Mouse (Mus musculus) layer of hippocampus, adult 8-10 months (tissue): ENCODE measurements around the gene Nr1h2. TPM values are rescaled to one million over a fixed set of nuclear protein-coding genes. Genes with fewer than 3 reads are reported as not detected.

ENCODE experiments used
- DNase-seq, 2 experiments: peaks; one replicate each; pipeline ENCODE4 v3.0.0; 2022; ENCODE audit warnings: low spot score in 2 of 2
- total RNA-seq, 4 experiments: library from RNA; stranded (reverse); gene quantifications; 2 replicates each; pipeline ENCODE4 v1.2.4; 2022

Gene Nr1h2
- total RNA-seq, 4 experiments from 2014 or later, result 57.2 to 67.9 (median 61.1) TPM

DNA sequence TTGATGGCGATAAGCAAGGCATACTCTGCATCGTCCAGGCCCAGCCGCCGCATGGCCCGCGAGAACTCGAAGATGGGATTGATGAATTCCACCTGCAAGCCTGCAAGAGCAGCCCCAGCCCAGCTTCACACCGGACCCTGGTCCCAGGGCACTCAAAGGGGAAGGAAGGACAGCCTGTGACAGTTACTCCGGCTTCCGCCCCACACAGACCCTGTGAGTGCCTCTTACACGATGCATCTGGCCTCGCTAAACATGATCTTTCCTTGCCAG is 3.4 kb downstream of the Nr1h2 start:
- no peak for DNase-seq

DNA sequence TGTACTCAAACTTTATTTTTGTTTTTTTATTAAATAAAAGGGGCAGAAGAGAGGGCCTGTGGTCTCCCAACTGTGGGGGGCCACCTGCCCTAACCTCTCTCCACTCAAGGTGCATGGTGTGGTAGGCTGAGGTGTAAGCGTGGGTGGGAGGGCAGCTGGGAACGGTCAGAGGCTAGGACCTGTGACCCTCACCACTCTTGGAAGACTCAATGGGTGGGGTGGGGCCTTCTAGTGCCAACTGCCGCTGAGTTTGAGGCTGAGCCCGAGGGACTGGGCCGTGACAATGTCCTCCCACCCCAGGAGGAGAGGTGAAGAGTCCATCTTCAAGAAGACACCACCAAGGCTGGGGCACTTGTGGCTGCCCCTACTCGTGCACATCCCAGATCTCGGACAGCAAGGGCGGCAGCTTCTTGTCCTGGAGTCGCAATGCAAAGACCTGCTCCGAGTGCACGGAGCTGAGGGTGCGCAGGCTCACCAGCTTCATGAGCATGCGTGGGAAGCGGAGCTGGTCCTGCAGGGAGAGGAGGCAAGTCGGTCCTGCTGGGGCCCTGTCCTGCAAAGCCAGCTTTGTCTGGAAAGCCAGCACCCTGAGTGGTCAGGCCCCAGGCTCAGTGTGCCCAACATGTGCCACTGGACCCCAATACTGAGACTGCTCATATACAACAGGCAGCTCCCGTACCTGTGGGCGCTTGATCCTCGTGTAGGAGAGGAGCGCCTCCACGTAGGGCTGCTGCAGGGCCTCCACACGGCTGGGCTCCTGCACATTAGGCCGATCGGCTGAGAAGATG is 3.9 kb downstream of the Nr1h2 start:
- DNase-seq, result no peak

DNA sequence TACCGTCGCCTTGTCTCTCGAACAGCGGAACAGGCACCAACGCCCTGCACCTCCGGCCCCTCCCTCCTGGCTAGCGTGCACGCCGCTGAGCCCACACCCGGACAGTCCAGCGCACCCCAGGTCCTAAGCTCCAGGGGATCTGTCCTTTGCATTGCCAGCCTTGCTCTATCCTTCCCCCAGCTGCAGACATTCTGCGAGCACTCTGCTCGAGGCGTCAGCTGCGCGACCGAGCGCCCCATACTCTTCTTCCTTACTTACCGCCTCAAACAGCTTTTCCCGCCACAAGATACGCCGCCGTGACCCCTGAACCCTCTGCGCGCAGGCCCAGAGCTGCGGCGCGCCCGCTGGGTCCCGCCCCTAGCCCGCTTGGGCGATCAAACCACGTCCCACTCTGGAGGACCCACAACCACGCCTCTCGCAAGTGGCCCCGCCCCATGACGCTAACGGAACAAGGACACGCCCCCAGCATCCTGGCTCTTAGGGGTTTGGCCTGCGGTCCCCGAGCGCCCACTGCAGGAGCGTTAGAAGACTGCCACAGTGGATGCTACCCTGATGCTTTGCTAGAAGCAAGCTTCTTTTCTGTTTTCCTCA is 5.2 kb downstream of the Nr1h2 start, which contains the start of gene Pold1:
Pold1 (minus strand) TSS at position 353 of the 591 bp plus-strand sequence.
- DNase-seq, result peak; percentile 99

DNA sequence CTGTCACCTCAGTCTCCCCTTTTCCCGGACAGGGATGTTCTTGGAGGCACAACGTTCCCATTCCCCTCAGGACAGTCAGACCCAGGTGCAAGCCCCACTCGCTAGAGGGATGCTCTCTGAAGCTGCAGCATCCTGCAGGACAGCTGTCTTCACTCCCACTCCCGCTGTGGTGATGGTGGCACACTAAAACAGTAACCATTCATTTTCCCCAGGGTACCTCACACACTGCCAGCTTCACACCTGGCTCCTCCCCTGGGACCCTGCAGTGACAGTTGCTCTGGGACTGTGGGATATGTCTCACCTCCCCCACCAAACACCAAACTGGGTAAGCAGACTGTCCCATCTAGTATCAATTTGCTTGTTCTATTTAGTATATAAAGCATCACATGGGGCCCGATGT is 6.0 kb downstream of the Nr1h2 start:
- DNase-seq, result no peak

DNA sequence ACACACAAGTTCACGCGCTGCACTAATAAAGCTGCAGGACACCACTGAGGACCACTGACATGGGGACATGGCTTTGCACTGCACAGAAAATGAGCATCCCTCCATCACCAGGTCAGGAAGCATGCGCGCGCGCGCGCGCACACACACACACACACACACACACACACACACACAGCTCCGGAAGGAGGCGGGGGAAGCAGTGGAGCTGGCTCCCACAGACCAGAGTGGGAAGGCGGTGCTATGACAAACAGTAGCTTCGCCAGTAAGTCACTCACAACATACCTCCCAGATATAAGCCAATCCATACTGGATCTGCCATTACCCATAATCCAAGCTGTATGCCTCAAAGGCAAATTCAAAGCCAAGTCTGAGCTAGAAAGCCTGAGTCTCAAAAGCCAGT is 6.7 kb downstream of the Nr1h2 start:
- DNase-seq, result no peak

DNA sequence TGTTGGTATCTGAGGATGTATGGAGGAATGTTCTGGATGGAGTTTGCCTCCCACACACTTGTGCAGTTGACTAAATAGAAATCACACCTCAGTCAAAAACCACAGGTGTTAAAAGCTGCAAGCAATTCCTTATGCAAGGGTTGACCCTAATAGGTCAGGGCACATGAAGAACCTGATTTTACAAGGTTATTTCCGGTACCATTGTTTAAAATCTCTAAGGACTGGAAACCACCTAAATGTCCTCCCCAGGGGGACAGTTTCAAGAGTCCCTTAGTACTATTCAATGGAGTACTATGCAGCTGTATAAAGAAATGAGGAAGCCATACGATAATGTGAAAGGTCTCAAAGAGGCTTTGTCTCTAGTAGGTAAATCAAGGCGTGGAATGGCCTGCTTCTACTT is 7.5 kb downstream of the Nr1h2 start:
- DNase-seq, result no peak

DNA sequence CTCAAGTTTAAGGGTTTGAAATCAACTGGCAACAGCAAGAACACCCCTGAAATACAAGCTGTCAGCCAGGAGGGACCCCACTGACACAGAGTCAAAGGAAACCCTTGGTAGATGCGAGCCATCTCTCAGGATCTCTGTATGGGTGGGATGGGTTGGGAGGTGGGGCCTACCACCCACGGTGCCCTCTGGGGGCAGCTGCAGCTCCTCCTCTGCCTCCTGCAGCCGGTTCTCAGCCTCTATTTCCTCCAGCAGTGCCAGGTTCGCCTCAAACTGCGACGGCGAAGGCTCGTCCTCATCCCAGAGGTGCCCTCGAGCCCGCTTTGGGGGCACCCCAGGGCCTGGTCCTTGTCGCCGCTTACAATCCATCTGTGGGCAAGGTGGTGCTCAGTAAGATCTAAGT is 10.7 kb downstream of the Nr1h2 start:
- DNase-seq, result no peak

DNA sequence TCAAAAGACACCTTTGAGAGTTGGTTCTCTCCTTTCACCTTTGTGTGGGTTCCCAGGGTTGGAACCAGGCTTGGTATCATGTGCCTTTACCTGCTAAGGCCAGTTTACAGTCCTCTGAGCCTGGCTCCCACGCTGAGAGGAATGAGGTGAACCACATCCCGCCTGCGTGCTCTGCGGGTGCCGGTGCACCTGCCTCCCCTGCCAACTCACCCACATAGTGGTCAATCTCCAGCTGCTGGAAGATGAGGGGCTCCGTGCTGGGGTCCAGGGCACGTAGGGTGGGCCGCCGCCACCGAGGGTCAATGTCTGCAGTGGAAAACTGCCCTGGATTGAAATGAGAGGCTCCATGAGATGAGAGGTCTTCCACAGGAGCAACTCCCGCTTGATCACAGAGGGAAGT is 11.2 kb downstream of the Nr1h2 start:
- DNase-seq, result no peak

DNA sequence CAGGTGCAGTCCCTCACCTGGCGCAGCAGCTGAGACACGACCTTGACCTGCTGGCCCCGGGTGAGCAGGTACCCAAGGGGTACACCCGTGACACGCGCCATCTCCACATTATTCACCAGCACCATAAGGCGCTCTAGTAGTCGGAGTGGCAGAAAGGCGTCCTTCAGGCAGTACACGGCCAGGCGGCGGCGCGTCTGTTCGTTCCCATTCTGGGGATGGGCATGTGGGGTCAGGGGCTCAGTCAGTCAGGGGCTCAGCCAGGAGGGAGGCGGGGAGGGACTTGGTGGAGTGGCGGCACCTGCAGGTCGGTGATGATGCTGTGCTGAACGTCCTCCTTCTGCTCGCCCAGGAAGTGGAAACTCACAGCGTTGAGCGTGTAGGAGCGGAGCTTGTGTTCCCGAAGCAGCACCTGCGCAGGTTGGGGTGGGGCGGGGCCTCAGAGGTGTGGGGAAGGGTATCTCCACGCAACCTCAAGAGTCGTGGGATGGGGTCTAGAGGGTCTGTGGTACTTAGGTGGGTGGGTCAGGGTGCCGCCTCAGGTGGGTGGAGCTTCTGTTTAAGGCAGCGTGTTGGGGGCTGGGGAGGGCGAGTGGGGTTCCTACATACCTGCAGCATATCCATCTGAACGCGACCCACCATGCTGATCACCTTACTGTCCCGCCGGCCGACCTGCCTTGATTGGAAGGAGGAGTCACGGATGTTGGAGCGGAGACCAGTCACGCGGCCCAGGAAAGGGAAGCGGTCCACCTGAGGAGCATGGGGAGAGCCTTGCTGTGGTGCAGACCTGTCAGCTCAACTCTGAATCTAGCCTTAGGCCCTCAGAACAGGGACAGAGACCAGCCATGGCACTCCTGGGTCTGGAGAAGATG is 14.8 kb downstream of the Nr1h2 start:
- DNase-seq, result no peak

DNA sequence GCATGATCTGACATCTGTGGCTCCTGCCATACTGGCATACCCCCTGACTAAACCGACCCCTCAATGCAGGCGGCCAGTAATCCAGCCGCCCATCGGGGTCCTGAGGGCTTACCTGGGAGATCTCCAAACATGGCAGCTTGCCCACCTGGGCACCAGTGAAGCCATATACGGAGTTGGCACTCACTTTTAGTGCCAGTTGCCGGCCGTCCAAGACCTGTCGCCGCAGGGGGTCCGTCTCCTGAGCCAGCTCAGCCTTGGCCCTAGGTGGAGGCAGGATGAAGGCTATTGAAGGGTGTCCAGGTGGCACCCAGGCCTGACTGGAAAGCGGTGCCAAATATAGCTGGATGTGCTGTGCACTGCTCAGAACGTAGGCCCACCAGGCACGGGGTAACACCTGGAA is 16.3 kb downstream of the Nr1h2 start:
- no peak for DNase-seq

DNA sequence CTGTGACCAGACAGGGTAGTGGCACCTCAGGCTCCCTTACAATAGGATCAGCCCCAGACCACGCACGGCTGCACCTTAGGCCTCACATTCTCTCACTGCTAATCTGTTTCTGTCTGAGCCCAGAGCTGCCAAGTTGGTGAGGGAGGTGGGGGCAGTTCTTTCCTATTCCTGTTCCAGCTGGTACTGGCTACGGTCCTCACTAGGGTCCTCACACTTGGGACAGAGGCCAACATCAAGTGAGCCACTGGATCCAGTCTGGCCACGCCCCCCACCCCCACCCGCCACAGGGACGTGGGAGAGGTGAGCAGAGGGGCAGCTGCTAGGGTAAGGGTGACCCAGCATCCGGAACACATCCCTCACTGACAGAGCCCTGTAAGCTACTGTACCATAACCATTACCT is 16.7 kb downstream of the Nr1h2 start:
- no peak for DNase-seq

DNA sequence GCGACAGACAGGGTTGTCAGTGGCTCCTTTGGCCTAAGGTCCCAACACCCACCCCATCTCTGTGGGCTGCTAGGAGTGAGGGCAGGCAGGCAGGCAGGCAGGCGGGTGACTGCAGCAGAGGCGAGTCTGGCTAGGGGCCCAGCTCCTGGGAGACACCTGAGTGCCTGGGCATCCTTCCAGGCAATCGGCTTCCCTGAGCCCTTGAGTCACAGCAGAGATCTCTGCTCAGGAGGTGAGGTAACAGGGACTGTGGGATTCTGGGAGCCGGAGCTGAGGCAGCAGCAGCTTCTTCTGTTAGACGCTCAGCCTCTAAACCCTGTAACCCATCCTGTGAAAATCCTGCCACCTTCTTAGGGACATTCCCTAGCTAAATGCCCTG is 17.2 kb downstream of the Nr1h2 start:
- peak in 1 of 2 experiments; percentile 48 for DNase-seq

DNA sequence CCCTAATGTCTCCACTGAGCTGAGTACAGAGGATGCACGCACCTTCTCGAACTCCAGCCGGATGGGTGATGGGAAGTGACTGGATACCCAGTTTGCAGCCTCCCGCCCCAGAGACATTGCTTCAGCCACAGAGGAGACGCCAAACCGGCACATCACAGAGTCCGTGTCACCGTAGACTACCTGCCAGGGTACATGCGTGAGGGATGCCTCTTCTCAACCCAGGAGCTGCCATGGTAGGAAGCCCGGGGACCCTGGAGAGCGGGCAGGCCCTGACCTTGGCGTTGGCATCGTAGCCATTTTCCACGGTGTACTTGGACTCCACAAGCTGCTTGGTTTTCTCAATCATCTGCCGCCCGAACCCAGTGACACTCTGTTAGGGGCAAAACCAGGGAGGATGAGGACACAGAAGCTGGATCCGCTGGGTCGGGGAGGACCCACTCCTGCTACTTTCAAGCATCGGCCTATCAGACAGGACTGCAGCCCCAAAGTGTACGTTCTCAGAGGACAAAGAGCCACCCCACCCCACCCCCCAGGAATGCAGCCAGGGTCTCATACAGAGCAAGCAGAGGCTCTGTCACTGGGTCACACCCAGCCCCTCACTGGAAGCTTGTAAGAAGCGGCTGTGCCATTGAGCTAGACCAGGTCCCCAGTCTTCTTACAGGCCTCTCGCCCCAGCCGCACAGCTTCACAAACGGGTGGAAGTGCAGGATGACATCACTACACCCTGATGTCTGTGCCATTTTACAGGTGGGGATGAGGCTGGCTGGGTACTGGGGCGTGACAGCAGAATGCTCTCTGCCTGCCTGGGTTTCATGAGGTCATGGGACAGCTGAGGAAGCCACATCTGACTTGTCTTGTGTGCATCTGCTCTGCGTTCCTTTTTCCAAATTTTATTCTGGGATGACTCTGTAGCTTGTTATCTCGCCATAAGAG is 17.8 kb downstream of the Nr1h2 start:
- no peak for DNase-seq

DNA sequence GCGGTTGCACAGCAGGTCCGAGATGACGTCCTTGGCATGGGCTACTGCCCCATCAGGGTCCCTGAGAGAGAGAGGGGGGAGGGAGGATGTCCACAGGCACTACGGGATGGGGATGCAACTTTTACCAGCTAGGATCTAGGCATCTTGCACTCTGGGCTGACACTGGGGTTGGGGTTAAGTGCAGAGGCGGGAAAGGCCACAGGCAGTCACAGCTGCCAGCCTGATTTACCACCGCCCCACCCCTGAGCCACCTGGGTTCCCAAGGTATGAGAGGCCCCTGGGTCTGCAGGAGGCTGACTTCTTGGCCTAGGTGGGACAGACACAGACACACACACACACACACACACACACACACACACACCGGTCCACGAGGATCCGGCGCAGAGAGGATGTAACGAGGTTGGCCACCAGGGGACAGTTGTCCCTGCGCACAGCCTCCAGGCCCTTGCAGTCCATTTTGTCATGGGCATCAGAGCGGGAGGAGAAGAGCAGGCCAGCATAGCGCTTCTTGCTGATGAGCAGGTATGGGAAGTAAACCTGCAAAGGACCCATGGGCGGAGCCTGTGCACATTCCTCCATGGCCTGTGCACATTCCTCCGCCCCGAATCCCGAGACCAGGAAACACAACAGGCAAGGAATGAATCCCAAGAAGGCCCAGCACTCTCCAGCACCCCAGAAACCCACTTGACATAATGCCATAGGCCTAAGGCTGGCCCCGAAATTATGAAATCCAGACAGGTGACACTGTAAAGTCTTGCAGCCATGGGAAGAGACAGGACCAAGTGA is 18.9 kb downstream of the Nr1h2 start:
- DNase-seq, result no peak

DNA sequence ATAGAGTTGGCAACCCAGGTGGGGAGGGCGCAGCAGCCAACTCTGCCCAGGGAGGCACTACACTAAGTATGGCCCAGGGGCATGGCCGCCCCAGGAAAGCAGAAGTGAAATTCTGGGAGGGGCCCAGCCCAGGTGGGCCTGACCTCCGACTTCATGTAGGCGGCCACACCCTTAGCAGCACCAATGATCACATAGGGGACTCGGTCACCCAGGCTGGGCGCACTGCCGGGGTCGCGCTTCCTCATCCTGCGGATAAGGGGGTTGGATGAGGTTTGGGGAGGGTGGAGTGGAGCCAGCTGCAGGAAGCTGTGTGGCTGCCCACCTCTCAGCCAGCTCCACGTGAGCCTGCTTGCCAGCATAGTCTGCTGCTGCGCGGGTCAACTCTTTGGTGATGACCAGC is 19.5 kb downstream of the Nr1h2 start:
- DNase-seq, result no peak

DNA sequence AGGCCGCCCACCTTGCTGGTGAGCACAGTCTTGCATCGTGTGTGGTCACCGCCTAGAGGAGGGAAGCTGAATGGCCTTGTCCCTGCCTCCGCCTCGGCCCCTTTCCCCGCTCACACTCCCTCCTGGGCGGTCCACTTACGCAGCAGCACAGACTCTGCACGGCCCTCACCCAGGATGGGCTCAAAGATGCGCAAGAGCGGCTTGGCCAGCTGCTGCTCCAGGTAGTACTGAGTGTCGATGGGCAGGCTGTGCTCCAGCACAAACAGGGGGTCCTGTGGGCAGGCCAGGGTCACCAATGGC is 20.1 kb downstream of the Nr1h2 start:
- DNase-seq, result no peak

DNA sequence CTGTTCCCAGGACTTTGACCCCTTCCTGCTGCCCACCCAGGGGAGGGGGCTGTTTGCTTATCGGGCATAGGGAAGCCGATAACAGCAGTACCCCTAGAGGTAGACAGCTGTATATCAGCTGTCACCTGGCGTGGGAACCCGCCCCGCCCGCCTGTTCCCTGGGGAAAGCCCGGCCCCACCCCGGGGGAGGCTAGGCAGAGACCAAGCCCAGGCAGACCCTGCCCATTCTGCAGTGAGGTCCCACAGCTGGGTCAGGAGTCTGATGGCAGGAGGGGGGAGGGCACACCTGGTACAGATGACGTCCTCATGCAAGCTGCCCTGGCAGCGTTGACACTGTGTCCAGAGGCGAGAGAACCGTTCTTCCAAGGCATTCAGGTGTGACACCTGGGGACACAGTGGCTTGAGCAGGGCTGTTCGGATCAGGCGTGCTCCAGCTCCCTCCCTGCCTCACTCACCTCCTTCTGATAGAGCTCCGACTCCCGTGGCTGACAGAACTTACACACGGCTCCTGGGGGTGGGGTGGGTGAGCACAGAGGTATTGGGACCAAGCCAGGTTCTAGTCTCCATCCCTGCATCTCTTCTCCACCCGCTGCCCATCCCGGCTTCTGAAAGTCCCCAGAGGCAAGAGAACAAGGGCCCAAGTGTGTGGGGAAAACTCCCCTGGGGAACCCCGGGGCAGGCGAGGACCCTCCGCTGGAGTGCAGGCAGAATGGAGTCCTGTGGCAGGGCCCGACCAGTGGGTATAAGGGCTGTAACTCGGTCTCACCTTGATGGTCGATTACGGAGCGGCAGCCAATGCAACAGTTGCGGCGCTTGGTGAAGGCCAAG is 20.6 kb downstream of the Nr1h2 start:
- DNase-seq, result no peak

DNA sequence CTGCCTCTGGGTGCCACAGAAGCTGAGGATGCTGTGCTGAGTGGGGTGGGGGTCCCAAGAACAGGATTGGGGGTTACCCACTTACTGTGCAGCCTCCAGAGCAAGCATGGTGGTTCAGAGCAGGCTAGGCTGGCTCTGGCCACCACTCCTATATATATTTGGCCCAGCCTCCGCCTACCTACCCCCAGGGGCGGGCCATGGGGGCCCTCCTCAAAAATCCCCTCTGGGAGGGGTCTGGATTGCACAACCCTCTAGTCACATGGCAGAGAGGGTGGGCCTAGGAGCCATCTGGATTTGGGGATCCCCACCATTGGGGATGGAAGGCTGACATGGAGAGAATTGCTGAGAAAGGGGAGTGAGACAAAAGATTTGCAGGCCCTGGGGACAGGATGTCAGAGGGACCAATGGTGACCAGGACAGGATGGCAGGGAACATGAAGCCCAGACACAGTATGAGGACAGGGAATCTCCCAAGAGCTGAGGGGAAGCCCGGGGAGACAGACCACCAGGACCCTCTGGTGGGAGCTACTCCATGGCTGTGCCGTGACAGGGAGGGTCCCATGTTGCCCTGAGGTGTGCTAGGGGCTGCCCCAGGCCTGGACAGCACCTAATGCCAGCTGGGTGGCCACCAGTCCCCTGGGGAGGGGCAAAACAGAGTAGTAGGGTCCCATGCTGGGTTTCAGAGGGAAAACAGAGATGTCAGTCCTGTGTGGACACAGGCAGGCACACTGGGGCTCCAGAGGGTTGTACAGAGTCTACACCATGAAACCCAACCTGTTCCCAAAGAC is 21.6 kb downstream of the Nr1h2 start, which contains the start of gene Spib:
Spib (minus strand) TSS at position 126 of the 787 bp plus-strand sequence.
- no peak for DNase-seq

DNA sequence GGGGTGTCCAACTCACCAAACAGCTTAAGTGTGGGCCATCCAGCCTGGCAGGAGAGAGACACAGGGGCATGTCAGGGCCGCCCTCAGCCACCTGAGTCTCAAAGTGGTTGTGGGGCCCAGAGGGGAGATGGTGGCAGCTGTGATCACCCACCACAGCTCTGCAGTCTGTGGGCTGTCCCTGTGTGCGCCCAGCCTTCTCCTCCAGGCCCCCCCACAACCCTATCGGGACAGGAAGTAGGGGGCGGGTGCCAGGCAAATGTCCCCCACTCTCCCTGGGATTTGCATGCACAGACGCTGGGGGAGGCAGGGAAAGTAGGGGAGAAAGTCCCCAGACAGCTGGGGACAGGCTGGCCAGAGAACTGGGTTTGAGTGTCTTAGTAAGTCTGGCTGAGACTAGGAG is 22.5 kb downstream of the Nr1h2 start:
- no peak for DNase-seq
